Mouse (Mus musculus): ENCODE data around the gene Fam172a. TPM values are rescaled to one million over a fixed set of nuclear protein-coding genes. Genes with fewer than 3 reads are reported as not detected.

The Fam172a gene
- polyA plus RNA-seq, 1 experiment from 2014 or later = 23.3 TPM

DNA sequence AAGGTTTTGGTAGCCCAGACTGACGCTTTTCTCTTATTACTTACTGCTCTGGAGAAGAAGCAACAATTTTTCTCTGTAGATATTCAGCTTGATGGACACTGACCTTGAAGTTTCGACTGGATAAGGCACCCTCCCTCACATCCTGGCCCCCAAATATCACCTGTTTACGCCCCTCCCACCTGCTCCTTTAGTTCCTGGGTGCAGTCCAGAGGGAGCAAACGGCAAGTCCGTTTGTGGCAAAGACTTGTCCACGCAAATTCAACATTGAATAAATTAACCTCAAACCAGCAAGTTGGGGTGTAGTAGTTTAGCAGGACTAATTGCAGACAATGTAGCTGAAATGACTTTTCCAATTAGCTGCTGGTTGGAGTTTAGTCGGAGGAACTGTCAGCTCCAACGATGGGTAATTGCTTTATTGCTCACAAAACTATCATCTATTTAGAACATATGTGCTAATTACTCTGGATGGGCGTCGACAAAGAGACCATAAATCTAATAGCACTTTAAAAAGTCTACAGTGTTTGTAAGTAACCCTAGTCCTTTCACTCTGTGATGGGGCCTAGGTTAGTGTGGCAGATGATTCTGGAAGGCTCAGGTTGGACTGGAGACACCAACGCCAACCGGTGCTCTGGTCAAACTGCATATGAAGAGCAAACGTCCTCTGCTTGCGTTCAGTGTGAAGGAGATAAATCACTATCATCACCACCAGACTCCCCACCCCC is 507.0 kb downstream of the Fam172a start:
- H3K4me3 ChIP-seq (ENCODE audit: control insufficient read depth in 1 of 2, insufficient read depth in 1 of 2, low read depth in 1 of 2, low read length in 2 of 2) = no peak overlapping the region
- no peak overlapping the region for H3K4me2 ChIP-seq (ENCODE audit: low read length)
- peaks cover 6 to 10% of the 10 kb centered on the region in 2 experiments; a peak in 3 of 4 replicates for H3K4me1 ChIP-seq (ENCODE audit: control insufficient read depth in 2 of 2, insufficient read depth in 2 of 2, low read length in 2 of 2)
- no peaks in the 10 kb centered on the region for H3K36me3 ChIP-seq (ENCODE audit: control insufficient read depth, insufficient read depth, low read length)
- peaks cover 49% of the 10 kb centered on the region for H3K27me3 ChIP-seq (ENCODE audit: control insufficient read depth, insufficient read depth, low read length)
- 32% methylated on average over 14 of the region's 14 CpGs for whole genome bisulfite sequencing
- H3K9me3 ChIP-seq (ENCODE audit: control insufficient read depth, low read length) = no peaks in the 10 kb centered on the region
- no peak for ATAC-seq (ENCODE audit: insufficient number of reproducible peaks, insufficient read depth, low FRiP score, low read depth)
- H3K9ac ChIP-seq (ENCODE audit: low read length) = no peak overlapping the region
- H3K27ac ChIP-seq (replicated peaks in 1 of 2; ENCODE audit: control insufficient read depth in 1 of 2, insufficient read depth in 1 of 2, low read depth in 2 of 2, low read length in 2 of 2) = no peak overlapping the region

GRCm38 (mm10) chr13:78209611-78210028 is 507.8 kb downstream of the Fam172a start:
- WGBS = 4% methylated on average over 12 of the region's 12 CpGs
- Histone ChIP-seq H3K9me3 (ENCODE audit: control insufficient read depth, low read length) (no peaks in the 10 kb centered on the region), H3K4me3 (ENCODE audit: control insufficient read depth in 1 of 2, insufficient read depth in 1 of 2, low read depth in 1 of 2, low read length in 2 of 2) (peak overlapping the region; percentile 34 to 40), H3K9ac (ENCODE audit: low read length) (peak overlapping the region; percentile 6; the same call in 1 of the 2 replicates), H3K36me3 (ENCODE audit: control insufficient read depth, insufficient read depth, low read length) (no peaks in the 10 kb centered on the region), H3K4me2 (ENCODE audit: low read length) (peak overlapping the region; percentile 84), H3K4me1 (ENCODE audit: control insufficient read depth in 2 of 2, insufficient read depth in 2 of 2, low read length in 2 of 2) (peaks cover 6 to 10% of the 10 kb centered on the region in 2 experiments; a peak in 3 of 4 replicates), H3K27ac (replicated peaks in 1 of 2; ENCODE audit: control insufficient read depth in 1 of 2, insufficient read depth in 1 of 2, low read depth in 2 of 2, low read length in 2 of 2) (no peak overlapping the region), H3K27me3 (ENCODE audit: control insufficient read depth, insufficient read depth, low read length) (peaks cover 49% of the 10 kb centered on the region)
- no peak for ATAC-seq (ENCODE audit: insufficient number of reproducible peaks, insufficient read depth, low FRiP score, low read depth)

DNA sequence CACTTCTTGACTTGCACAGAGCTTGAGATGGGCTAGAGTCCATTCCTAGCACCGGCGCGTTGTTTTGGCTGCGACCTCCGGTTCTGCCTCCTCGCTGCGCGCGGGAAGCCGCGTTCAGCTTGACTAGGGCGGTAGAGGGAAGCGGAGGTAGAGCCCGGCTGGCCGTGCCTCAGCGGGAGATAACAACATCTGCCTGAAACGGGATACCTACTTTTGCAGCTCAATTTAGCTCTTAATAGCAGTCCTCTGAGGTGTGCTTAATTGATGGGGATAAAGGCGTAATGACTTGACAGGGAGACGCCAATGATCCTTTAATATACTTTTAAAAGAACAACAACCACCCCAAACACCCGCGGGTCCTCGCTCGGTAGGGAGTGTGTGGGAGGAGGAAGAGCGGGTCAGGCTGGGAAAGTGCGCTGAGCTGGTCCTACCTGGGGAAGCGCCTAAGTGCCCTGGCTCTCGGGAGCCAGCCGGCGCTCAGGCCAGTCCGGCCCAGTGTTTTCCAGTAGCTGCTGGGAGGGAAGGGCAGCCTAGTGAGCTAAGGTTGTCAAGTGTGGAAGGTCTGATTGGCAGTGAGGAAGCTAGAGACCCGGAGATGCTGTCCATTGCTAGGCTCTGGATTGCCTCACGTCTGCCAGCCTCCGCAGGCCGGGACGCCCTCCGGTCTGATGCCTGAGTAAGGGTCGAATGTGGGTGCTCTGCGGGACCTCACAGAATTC is 508.4 kb downstream of the Fam172a start:
- 0 out of 2 replicates have a peak, but pooled peaks have one; percentile 31 for ATAC-seq (ENCODE audit: insufficient number of reproducible peaks, insufficient read depth, low FRiP score, low read depth)
- H3K9ac ChIP-seq (ENCODE audit: low read length) = peak overlapping the region; percentile 6; the same call in 1 of the 2 replicates
- H3K27me3 ChIP-seq (ENCODE audit: control insufficient read depth, insufficient read depth, low read length) = peaks cover 49% of the 10 kb centered on the region
- WGBS = 1% methylated on average over 38 of the region's 38 CpGs
- H3K4me3 ChIP-seq (ENCODE audit: control insufficient read depth in 1 of 2, insufficient read depth in 1 of 2, low read depth in 1 of 2, low read length in 2 of 2) = peak overlapping the region; percentile 34 to 40
- H3K9me3 ChIP-seq (ENCODE audit: control insufficient read depth, low read length) = no peaks in the 10 kb centered on the region
- peak overlapping the region; percentile 84 for H3K4me2 ChIP-seq (ENCODE audit: low read length)
- H3K36me3 ChIP-seq (ENCODE audit: control insufficient read depth, insufficient read depth, low read length) = no peaks in the 10 kb centered on the region
- peaks cover 6 to 10% of the 10 kb centered on the region in 2 experiments; a peak in 3 of 4 replicates for H3K4me1 ChIP-seq (ENCODE audit: control insufficient read depth in 2 of 2, insufficient read depth in 2 of 2, low read length in 2 of 2)
- no peak overlapping the region for H3K27ac ChIP-seq (replicated peaks in 1 of 2; ENCODE audit: control insufficient read depth in 1 of 2, insufficient read depth in 1 of 2, low read depth in 2 of 2, low read length in 2 of 2)

GRCm38 (mm10) chr13:78210748-78211089 is 508.9 kb downstream of the Fam172a start:
- no peak; the same call in 1 of the 2 replicates for ATAC-seq (ENCODE audit: insufficient number of reproducible peaks, insufficient read depth, low FRiP score, low read depth)
- Histone ChIP-seq H3K4me3 (ENCODE audit: control insufficient read depth in 1 of 2, insufficient read depth in 1 of 2, low read depth in 1 of 2, low read length in 2 of 2) (peak overlapping the region; percentile 34 to 40), H3K4me2 (ENCODE audit: low read length) (peak overlapping the region; percentile 84), H3K27ac (replicated peaks in 1 of 2; ENCODE audit: control insufficient read depth in 1 of 2, insufficient read depth in 1 of 2, low read depth in 2 of 2, low read length in 2 of 2) (no peak overlapping the region), H3K9me3 (ENCODE audit: control insufficient read depth, low read length) (no peaks in the 10 kb centered on the region), H3K27me3 (ENCODE audit: control insufficient read depth, insufficient read depth, low read length) (peaks cover 45% of the 10 kb centered on the region), H3K4me1 (ENCODE audit: control insufficient read depth in 2 of 2, insufficient read depth in 2 of 2, low read length in 2 of 2) (peaks cover 6 to 10% of the 10 kb centered on the region in 2 experiments; a peak in 3 of 4 replicates), H3K36me3 (ENCODE audit: control insufficient read depth, insufficient read depth, low read length) (no peaks in the 10 kb centered on the region), H3K9ac (ENCODE audit: low read length) (no peak overlapping the region; the same call in 1 of the 2 replicates)
- 8% methylated on average over 13 of the region's 13 CpGs for WGBS

DNA sequence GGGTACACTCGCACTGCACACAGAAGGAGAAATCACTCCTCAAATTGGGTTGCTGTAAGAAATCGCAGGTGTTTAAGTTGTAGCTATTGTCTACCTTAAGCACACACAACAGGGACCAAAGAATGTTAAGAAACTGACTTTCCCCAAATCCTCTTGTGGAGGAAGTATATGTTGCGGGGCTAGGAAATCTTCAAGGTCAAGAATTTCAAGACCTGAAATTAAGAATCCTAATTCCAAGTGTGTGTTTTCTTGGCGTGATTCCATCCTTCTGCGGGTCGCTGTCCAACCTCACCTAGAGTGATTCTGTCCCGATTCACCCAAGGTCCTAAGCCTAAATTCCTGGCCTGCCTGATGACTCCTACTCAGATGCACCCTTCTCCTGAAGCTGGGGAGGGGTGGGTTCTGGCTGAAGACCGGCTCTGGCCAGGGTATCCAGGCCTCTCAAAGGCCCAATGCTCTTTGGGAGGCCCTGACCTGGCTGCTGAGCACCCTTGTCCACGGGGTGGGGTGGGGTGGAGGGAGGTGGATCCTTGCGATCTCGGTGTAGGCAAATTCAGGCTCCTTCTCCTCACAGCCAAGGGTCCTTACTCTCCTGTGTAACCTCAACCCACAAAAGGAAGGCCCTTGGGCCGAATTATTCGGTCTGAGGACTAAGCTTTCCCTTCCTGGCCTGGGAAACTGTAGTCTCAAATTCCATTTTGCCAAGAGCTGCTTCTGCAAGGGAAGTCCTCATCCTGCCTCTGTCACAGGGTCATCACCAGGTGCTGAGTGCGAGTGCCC is 509.6 kb downstream of the Fam172a start:
- no peak overlapping the region for H3K9ac ChIP-seq (ENCODE audit: low read length)
- no peaks in the 10 kb centered on the region for H3K36me3 ChIP-seq (ENCODE audit: control insufficient read depth, insufficient read depth, low read length)
- ATAC-seq (ENCODE audit: insufficient number of reproducible peaks, insufficient read depth, low FRiP score, low read depth) = no peak
- H3K4me1 ChIP-seq (ENCODE audit: control insufficient read depth in 2 of 2, insufficient read depth in 2 of 2, low read length in 2 of 2) = peaks cover 6 to 10% of the 10 kb centered on the region in 2 experiments; a peak in 3 of 4 replicates
- H3K9me3 ChIP-seq (ENCODE audit: control insufficient read depth, low read length) = no peaks in the 10 kb centered on the region
- H3K4me3 ChIP-seq (ENCODE audit: control insufficient read depth in 1 of 2, insufficient read depth in 1 of 2, low read depth in 1 of 2, low read length in 2 of 2) = no peak overlapping the region
- 25% methylated on average over 14 of the region's 14 CpGs for WGBS
- H3K27me3 ChIP-seq (ENCODE audit: control insufficient read depth, insufficient read depth, low read length) = peaks cover 45% of the 10 kb centered on the region
- no peak overlapping the region for H3K27ac ChIP-seq (replicated peaks in 1 of 2; ENCODE audit: control insufficient read depth in 1 of 2, insufficient read depth in 1 of 2, low read depth in 2 of 2, low read length in 2 of 2)
- no peak overlapping the region for H3K4me2 ChIP-seq (ENCODE audit: low read length)

GRCm38 (mm10) chr13:78212111-78212510 is 510.3 kb downstream of the Fam172a start:
- no peak overlapping the region for H3K4me3 ChIP-seq (ENCODE audit: control insufficient read depth in 1 of 2, insufficient read depth in 1 of 2, low read depth in 1 of 2, low read length in 2 of 2)
- no peak overlapping the region for H3K4me2 ChIP-seq (ENCODE audit: low read length)
- peaks cover 6 to 10% of the 10 kb centered on the region in 2 experiments; a peak in 3 of 4 replicates for H3K4me1 ChIP-seq (ENCODE audit: control insufficient read depth in 2 of 2, insufficient read depth in 2 of 2, low read length in 2 of 2)
- H3K27ac ChIP-seq (replicated peaks in 1 of 2; ENCODE audit: control insufficient read depth in 1 of 2, insufficient read depth in 1 of 2, low read depth in 2 of 2, low read length in 2 of 2) = no peak overlapping the region
- ATAC-seq (ENCODE audit: insufficient number of reproducible peaks, insufficient read depth, low FRiP score, low read depth) = no peak
- H3K36me3 ChIP-seq (ENCODE audit: control insufficient read depth, insufficient read depth, low read length) = no peaks in the 10 kb centered on the region
- no peaks in the 10 kb centered on the region for H3K9me3 ChIP-seq (ENCODE audit: control insufficient read depth, low read length)
- no peak overlapping the region for H3K9ac ChIP-seq (ENCODE audit: low read length)
- H3K27me3 ChIP-seq (ENCODE audit: control insufficient read depth, insufficient read depth, low read length) = peaks cover 40% of the 10 kb centered on the region
- WGBS = 26% methylated on average over 15 of the region's 15 CpGs

DNA sequence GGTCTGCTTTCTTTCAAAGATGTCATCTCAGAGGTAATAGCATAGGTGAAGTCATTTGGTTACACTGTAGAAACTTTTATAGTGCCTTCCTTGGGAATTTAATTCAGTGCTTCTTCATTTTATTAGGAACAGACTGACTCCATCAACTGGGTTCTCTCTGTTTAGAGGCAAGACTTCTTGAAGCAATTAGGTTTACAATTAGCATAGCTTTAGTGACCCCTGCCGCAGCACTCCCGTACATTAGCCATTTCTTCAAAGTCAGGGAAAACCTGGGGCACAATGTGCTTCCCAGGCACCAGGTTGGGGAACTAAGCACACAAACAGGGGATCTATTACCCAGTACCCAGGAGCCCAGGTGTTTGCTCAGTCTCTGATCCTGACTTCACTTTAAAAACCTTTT is 511.3 kb downstream of the Fam172a start:
- Histone ChIP-seq H3K9me3 (ENCODE audit: control insufficient read depth, low read length) (no peaks in the 10 kb centered on the region), H3K4me1 (ENCODE audit: control insufficient read depth in 2 of 2, insufficient read depth in 2 of 2, low read length in 2 of 2) (peaks cover 6 to 10% of the 10 kb centered on the region in 2 experiments; a peak in 3 of 4 replicates), H3K4me3 (ENCODE audit: control insufficient read depth in 1 of 2, insufficient read depth in 1 of 2, low read depth in 1 of 2, low read length in 2 of 2) (no peak overlapping the region), H3K9ac (ENCODE audit: low read length) (no peak overlapping the region), H3K4me2 (ENCODE audit: low read length) (no peak overlapping the region), H3K27ac (replicated peaks in 1 of 2; ENCODE audit: control insufficient read depth in 1 of 2, insufficient read depth in 1 of 2, low read depth in 2 of 2, low read length in 2 of 2) (no peak overlapping the region), H3K27me3 (ENCODE audit: control insufficient read depth, insufficient read depth, low read length) (peaks cover 38% of the 10 kb centered on the region), H3K36me3 (ENCODE audit: control insufficient read depth, insufficient read depth, low read length) (no peaks in the 10 kb centered on the region)
- ATAC-seq (ENCODE audit: insufficient number of reproducible peaks, insufficient read depth, low FRiP score, low read depth) = no peak
- WGBS = 58% methylated on average over 2 of the region's 2 CpGs

All from heart, embryonic 14.5 days (tissue).